Mouse (Mus musculus): ENCODE data around the gene Ggt5.

DNA sequence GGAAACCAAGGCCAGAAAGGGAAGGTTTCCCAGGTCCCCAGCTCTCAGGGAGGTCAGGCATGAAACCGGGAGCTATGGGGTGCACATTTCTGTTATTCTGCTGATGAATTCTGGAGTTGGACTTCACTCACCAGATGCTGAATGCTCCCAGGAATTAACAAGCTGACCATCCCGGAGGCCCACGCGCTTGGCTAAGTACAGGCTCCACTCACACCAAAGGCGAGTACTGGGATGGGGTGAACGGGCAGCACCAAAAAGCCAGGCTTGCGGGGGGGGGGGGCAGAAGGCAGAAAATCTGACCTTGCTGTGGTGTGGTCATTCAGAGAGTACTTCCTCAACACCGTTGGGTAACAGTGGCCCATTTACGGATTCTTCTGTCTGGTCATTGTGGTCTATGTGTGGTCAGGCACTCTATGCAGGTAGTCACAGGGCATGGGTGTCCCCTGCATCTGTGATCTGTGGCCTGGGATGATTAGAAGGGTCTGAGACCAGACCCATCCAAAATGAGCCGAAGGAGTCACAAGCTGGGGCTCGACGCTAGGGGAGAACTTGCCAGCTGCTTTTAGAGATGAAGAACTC, 24.4 kb upstream of the Ggt5 start:
- TF ChIP-seq POLR2A (IDR thresholded peaks at IDR 0.05; ENCODE audit: borderline replicate concordance, control insufficient read depth, low read depth, low read length) (no peak), CTCF (IDR thresholded peaks at IDR 0.05; ENCODE audit: control insufficient read depth, insufficient read depth, low read length) (no peak)

All from bone marrow, adult 2 months (tissue).